Mouse (Mus musculus) ES-E14 (cell line): Measurements from ENCODE around the gene Usp31. TPM values are rescaled to one million over a fixed set of nuclear protein-coding genes. Genes with fewer than 3 reads are reported as not detected.
A peak's percentile ranks its signal among the peaks of the same experiment; 100 is the strongest.

Experiments used
- DNase-seq: peaks from one replicate; pipeline ENCODE4 v3.0.0-alpha.2; 2013; ENCODE audit warnings: low read depth, low spot score
- H3K27ac ChIP-seq: 2 replicates; pipeline ENCODE4 v1.5.1; 2012; ENCODE audit warnings: low read depth, mild to moderate bottlenecking, low read length, moderate library complexity, mixed read lengths; ENCODE audit not compliant: poor library complexity, insufficient read depth, severe bottlenecking
- H3K36me3 ChIP-seq: 2 replicates; pipeline ENCODE4 v1.6.1; 2012; ENCODE audit warnings: mild to moderate bottlenecking, low read length, moderate library complexity, mixed read lengths; ENCODE audit not compliant: control insufficient read depth, poor library complexity, insufficient read depth, severe bottlenecking
- H3K4me1 ChIP-seq, 2 experiments: fragments of 150-350 bp in 1 of 2; sonication (generic) in 1 of 2; 2 replicates each; pipeline ENCODE4 v1.6.1; 2012; ENCODE audit warnings: low read length in 2 of 2, mild to moderate bottlenecking in 1 of 2, mixed read lengths in 1 of 2; ENCODE audit not compliant: control insufficient read depth in 2 of 2, insufficient read depth in 2 of 2, poor library complexity in 1 of 2
- H3K4me3 ChIP-seq, 2 experiments: fragments of 150-350 bp in 1 of 2; sonication (generic) in 1 of 2; 2 replicates each; pipeline ENCODE4 v1.5.1; 2012; ENCODE audit warnings: low read length in 2 of 2, low read depth in 1 of 2, mild to moderate bottlenecking in 1 of 2, mixed read lengths in 1 of 2; ENCODE audit not compliant: insufficient read depth in 1 of 2, poor library complexity in 1 of 2, severe bottlenecking in 1 of 2
- H3K9ac ChIP-seq: 2 replicates; pipeline ENCODE4 v1.6.1; 2012; ENCODE audit warnings: low read depth, mild to moderate bottlenecking, low read length, mixed read lengths; ENCODE audit not compliant: poor library complexity, insufficient read depth, severe bottlenecking
- H3K9me3 ChIP-seq: fragments of 150-350 bp; sonication (generic); 2 replicates; pipeline ENCODE4 v1.6.1; 2012; ENCODE audit warnings: low read depth, mild to moderate bottlenecking, low read length; ENCODE audit not compliant: control insufficient read depth, insufficient read depth
- CHD2 ChIP-seq: IDR thresholded peaks from 2 replicates; pipeline ENCODE4 v1.6.1; 2014; ENCODE audit warnings: mild to moderate bottlenecking, low read depth, low read length, inconsistent platforms
- HCFC1 ChIP-seq: IDR thresholded peaks from 2 replicates; pipeline ENCODE4 v1.6.1; 2012; ENCODE audit warnings: low read length, inconsistent platforms, borderline replicate concordance; ENCODE audit not compliant: insufficient read depth
- MAFK ChIP-seq: IDR thresholded peaks from 2 replicates; pipeline ENCODE4 v1.6.1; 2014; ENCODE audit warnings: mild to moderate bottlenecking, low read depth, low read length, inconsistent platforms; ENCODE audit not compliant: insufficient read depth
- ZC3H11A ChIP-seq: IDR thresholded peaks from 2 replicates; pipeline ENCODE4 v1.6.1; 2012; ENCODE audit warnings: low read depth, mild to moderate bottlenecking, inconsistent platforms, low read length, borderline replicate concordance
- ZNF384 ChIP-seq: IDR thresholded peaks from 2 replicates; pipeline ENCODE4 v1.6.1; 2012; ENCODE audit warnings: low read depth, low read length, inconsistent platforms
- in situ Hi-C, 2 experiments: fragments of 600-800 bp; cut with MboI; formaldehyde crosslinking; loops; one replicate each; pipeline ENCODE4 v1.15.1; 2025; ENCODE audit warnings: low sequenced_read_pairs in 2 of 2, inconsistent platforms in 1 of 2; ENCODE audit not compliant: unreplicated experiment in 2 of 2
- total RNA-seq: library from RNA; depleted of rRNA; stranded (reverse); fragments of 300-350 nt; gene quantifications from 2 replicates; pipeline ENCODE4 v1.2.3, GENCODE M21; 2012; rRNA removed

Usp31 gene
- total RNA-seq: 17.1 and 22.1 TPM in 2 replicates

GRCm38 (mm10) chr7:121707073-121707667 is at the start of gene Usp31:
TSS of gene Usp31 (minus strand) at chr7:121707253.
- TF ChIP-seq ZNF384: no peak
- peak; percentile 98 for TF ChIP-seq HCFC1
- Histone ChIP-seq H3K36me3 (no peaks in the 10 kb centered on the region), H3K4me3 (peak within 1 kb of the TSS; percentile 73 to 94), H3K27ac (no peak within 1 kb of the TSS), H3K4me1 (no peaks in the 10 kb centered on the region), H3K9ac (peak within 1 kb of the TSS; percentile 88), H3K9me3 (no peaks in the 10 kb centered on the region)
- in situ Hi-C loops: no loop called here
- peak; percentile 87 for DNase-seq

GRCm38 (mm10) chr7:121754748-121755147 is 47.7 kb upstream of the Usp31 start:
- DNase-seq: no peak
- H3K4me3 ChIP-seq: no peak overlapping the region
- H3K27ac ChIP-seq: no peak overlapping the region
- no peaks in the 10 kb centered on the region for H3K36me3 ChIP-seq
- H3K4me1 ChIP-seq: no peaks in the 10 kb centered on the region
- TF ChIP-seq MAFK: no peak
- H3K9me3 ChIP-seq: no peaks in the 10 kb centered on the region
- H3K9ac ChIP-seq: no peak overlapping the region
- in situ Hi-C loops: no loop called here

- TF ChIP-seq MAFK: no peak
- DNase-seq: no peak
- no peak overlapping the region for H3K9ac ChIP-seq
- no peaks in the 10 kb centered on the region for H3K36me3 ChIP-seq
- no peaks in the 10 kb centered on the region for H3K9me3 ChIP-seq
- H3K4me3 ChIP-seq: no peak overlapping the region
- H3K27ac ChIP-seq: no peak overlapping the region
- H3K4me1 ChIP-seq: peaks cover 0 to 2% of the 10 kb centered on the region in 2 experiments; a peak in 1 of 4 replicates
- in situ Hi-C loops: no loop called here
Observed at GRCm38 (mm10) chr7:121750244-121750643, 43.2 kb upstream of the Usp31 start.

- no peak for DNase-seq
- in situ Hi-C loops: loop anchor here in 1 of 2 experiments (25.0 kb wide), 1 partner anchor 225 kb away; no protein-coding TSS in a partner anchor
Observed at GRCm38 (mm10) chr7:121737511-121738415, 30.7 kb upstream of the Usp31 start.

More at GRCm38 (mm10) chr7:121737511-121738415, 30.7 kb upstream of the Usp31 start:
- no peak overlapping the region for H3K27ac ChIP-seq
- H3K9me3 ChIP-seq: no peaks in the 10 kb centered on the region
- TF ChIP-seq HCFC1 (no peak), CHD2 (no peak), ZC3H11A (no peak), MAFK (no peak), ZNF384 (no peak)
- H3K36me3 ChIP-seq: no peaks in the 10 kb centered on the region
- H3K9ac ChIP-seq: no peak overlapping the region
- peaks cover 0 to 4% of the 10 kb centered on the region in 2 experiments; a peak in 1 of 4 replicates for H3K4me1 ChIP-seq
- H3K4me3 ChIP-seq: peak overlapping the region in 1 of 2 experiments; percentile 20; a peak in 1 of 4 replicates
